Mouse (Mus musculus) left cerebral cortex, adult 2 months (tissue): ENCODE measurements around the gene 4931406P16Rik. TPM values are rescaled to one million over a fixed set of nuclear protein-coding genes. Genes with fewer than 3 reads are reported as not detected.
"Not testable (repeated sequence)": the region's sequence is repeated elsewhere in the genome, so short reads cannot be mapped to it uniquely, and the experiment has no call there.

Experiments
- DNase-seq, 2 experiments: peaks; one replicate each; pipeline ENCODE4 v3.0.0; 2021 to 2022; ENCODE audit warnings: low spot score in 2 of 2, mixed read lengths in 1 of 2; ENCODE audit errors: extremely low spot score in 1 of 2
- H3K27ac ChIP-seq: fragments of 200-600 bp; 2 replicates; pipeline ENCODE4 v1.8.1; 2022
- H3K4me3 ChIP-seq: fragments of 200-600 bp; 2 replicates; pipeline ENCODE4 v1.8.1; 2022
- CTCF ChIP-seq: fragments of 200-600 bp; IDR thresholded peaks from 2 replicates; pipeline ENCODE4 v1.8.1; 2022; ENCODE audit warnings: antibody characterized with exemption, mild to moderate bottlenecking, moderate library complexity
- intact Hi-C: fragments of 180-260 bp; cut with DNase I; formaldehyde crosslinking; loops from one replicate; pipeline ENCODE4 v1.15.1; 2025
- total RNA-seq, 2 experiments: library from RNA; stranded (reverse); gene quantifications; 2 replicates each; pipeline ENCODE4 v1.2.3; 2021

Gene 4931406P16Rik
- total RNA-seq, 2 experiments from 2014 or later = 40.7 to 42.8 TPM

DNA sequence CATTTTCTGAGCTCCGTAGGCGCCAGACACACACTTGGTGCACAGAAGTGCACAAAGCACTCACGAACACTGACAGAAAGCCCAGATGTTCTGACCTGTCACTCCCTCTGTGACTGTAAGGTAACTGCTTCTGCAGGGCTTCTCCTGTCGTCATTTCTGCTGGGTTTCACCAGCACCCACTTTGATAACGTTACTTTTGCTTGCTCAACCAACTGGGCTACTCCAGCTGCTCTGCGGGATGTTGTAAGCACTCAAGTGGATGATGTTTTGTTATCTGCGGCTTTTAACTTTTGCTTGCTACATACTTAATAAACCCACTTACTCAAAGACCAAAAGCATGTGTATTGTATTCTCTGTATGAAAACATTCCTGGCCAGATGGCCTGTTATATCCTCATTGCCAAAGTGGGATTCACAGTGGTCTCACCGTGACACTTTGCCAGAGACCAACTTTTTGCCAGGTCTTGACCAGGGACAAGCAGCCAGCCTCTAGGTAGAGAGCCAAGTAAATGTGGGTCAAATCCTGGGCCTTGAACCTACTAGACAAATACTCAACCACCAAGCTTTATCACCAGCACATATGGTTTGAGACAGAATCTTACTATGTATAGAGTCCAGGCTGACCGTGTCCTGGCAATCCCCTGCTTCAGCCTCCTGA is 91.6 kb downstream of the 4931406P16Rik start:
- intact Hi-C loops = no loop called here
- H3K27ac ChIP-seq = no peak overlapping the region
- no peak for DNase-seq
- no peak for TF ChIP-seq CTCF
- no peak overlapping the region for H3K4me3 ChIP-seq

DNA sequence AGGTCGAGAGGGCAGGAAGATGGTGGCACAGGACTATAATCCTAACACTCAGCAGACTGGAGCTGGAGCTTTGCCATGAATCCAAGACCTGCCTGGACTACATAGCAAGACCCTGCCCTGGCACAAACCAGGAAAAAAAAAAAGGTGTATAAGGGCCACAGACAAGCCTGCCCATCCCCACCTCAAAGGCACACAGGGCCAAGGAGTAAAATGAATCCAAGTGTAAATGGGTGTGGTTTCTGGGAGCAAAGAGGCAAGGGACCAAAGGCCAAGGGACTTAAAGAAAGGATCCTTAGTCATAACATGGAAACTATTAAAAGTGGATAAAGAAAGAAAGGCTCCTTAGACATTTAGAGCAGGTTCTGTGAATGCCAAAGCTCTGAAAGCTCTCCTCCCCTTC is 94.9 kb downstream of the 4931406P16Rik start:
- Histone ChIP-seq H3K4me3 (no peak overlapping the region), H3K27ac (no peak overlapping the region)
- no peak for DNase-seq
- TF ChIP-seq CTCF = no peak
- intact Hi-C loops = no loop called here

DNA sequence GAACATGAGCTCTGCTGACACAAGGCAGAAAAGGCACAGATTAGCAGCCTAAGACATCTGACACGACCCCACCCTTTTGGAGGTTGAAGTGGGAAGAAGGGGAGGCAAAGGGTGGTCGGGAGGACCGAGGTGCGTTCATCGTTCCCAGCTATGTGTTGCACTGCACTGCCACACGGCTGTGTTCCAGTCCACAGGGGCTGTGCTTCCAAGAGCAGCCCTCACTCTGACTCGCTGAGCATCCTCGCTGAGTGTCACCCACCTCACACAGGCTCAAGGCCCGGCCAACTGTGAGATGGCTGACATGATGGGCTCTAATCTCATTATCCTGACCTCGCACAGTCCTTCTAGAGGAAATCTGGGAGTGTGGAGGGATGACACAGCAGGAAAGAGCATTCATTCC is 96.9 kb downstream of the 4931406P16Rik start:
- intact Hi-C loops = no loop called here
- no peak for TF ChIP-seq CTCF
- Histone ChIP-seq H3K27ac (no peak overlapping the region), H3K4me3 (no peak overlapping the region)
- no peak for DNase-seq

DNA sequence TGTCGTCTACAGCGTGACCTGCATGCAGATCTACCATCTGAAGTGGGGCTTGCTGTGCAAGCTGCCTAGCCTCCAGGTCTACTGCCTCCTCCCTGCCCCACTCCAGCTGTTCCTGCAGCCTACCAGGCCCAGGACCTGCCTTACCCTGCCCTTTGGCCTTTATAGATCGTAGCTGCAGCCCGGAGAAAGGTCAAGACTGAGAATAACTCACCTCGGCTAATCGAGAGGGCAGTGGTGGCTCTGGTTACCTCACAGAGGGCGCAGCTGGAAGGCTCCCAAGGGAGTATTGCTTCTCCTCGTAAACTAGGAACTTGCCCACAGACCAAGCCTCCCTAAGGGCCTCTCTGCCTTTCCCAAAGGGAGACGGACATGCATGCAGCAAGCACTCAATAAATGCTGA is 97.9 kb downstream of the 4931406P16Rik start:
- intact Hi-C loops = no loop called here
- DNase-seq = no peak
- Histone ChIP-seq H3K27ac (no peak overlapping the region), H3K4me3 (no peak overlapping the region)
- TF ChIP-seq CTCF = no peak

DNA sequence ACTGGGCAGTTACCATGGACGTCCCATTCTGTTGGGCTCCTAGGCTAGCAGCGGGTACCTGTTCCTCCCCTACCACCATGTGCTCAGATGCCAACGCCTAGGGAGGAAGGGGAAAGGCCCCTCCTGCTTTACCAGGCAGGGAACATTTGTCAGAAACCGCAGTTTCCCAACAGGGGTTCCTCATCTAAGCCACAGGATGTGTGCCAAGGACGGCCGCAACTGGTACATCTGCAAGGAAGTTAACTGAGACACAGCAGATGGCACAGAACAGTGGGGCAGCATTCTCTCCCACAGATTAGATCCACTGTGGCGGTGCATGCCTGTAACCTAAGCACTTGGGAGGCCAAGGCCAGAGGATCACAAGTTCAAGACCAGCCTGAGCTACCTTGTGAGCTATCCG is 98.7 kb downstream of the 4931406P16Rik start:
- no peak for DNase-seq

DNA sequence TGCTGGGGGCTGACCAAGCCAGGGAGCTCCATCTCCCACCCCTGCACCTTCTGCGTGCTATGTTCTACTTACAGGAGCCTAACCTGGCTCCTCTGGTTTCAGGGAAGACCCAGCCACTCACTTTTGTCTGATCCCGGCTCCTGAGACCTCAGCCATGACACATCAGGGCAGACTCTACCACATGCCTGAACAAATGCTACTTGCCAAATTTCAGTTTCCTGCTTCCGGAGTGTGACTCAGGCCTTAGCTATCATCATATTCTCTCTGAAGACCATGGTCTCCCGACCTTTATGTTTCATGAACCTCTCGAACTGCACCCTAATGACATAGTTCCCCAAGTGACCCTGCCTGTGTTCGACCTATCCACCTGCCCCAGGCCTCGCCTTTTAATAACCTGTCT is 100.1 kb downstream of the 4931406P16Rik start:
- H3K27ac ChIP-seq = no peak overlapping the region
- H3K4me3 ChIP-seq = no peak overlapping the region
- TF ChIP-seq CTCF = no peak
- intact Hi-C loops = no loop called here
- no peak for DNase-seq

More for the DNA sequence above, 98.7 kb downstream of the 4931406P16Rik start:
- no peak overlapping the region for H3K4me3 ChIP-seq
- H3K27ac ChIP-seq = no peak overlapping the region
- intact Hi-C loops = no loop called here
- no peak for TF ChIP-seq CTCF

DNA sequence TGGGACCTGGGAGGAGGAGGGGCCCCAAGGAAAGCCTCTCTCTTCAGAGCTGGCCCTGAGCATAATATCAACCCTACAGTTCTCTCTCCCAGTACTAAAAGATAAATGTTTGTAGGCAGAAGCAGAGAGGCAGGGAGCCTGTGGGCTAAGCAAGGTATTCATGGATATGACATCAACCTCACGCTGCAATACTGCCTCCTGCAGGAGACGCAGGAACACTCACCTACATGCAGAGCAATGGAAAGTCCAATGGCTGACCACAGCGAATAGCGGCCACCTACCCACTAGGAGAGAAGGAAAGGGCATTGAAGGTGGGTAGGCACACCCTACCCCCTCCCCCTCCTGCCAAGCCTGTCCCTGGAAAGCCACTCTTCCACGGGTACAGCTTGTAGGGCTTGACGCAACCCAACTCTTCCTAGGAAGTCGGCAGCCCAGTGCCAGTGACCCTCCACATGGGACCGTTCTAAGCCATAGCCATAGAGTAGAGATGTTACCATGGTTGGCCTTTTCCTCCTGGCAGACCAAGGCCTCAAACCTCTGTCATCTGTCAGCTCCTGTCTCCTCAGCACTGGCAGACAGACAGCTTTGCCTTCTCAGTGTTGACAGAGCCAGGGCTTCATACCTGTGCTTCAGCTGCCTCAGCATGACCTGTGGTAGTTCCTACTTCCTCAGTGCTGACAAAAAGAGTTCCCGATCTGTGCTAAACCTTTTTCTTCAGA is 105.2 kb downstream of the 4931406P16Rik start:
- peak; percentile 30 for TF ChIP-seq CTCF
- DNase-seq = no peak
- Histone ChIP-seq H3K4me3 (no peak overlapping the region), H3K27ac (no peak overlapping the region)
- intact Hi-C loops = no loop called here

DNA sequence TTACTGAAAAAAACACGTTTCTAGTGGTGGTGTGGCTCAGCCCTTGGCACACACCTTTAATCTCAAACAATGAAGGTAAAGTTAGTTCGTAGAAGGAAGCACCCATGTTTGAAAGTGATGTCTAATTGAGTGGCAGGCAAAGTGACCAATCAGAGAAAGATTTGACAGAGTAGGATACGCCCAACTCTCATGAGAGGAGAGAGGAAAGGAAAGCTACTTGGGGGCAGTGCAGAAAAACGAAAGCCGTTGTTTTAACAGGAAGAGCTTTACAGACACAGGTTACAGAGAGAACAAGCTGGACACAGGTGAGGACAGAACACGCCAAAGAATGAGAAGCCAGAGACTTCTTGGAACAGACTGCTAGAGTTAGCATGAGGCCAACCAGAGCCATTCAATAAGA is 107.0 kb downstream of the 4931406P16Rik start:
- intact Hi-C loops = no loop called here

DNA sequence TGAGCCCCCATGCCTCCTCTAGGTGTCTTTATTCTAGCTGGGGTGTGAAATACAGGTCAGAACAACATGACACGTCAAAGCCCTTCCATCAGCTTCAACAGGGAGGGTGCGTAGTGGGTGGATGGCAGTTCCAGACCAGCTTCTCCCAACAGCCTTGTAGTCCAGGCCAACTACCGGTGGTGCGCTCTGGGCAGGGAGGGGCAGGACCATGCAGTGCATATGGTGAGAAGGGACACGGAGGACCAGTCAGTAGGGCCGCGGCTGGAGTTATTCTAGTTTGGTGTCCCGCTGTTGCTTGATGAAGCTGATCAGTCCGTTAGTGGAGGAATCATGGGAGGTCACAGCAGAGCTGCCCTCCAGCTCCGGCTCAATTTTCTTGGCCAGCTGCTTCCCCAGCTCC is 111.2 kb downstream of the 4931406P16Rik start:
- H3K4me3 ChIP-seq, DNase-seq, intact Hi-C loops, H3K27ac ChIP-seq: not testable (repeated sequence)

More for the DNA sequence above, 107.0 kb downstream of the 4931406P16Rik start:
- no peak for DNase-seq
- Histone ChIP-seq H3K27ac (no peak overlapping the region), H3K4me3 (no peak overlapping the region)
- TF ChIP-seq CTCF = no peak

DNA sequence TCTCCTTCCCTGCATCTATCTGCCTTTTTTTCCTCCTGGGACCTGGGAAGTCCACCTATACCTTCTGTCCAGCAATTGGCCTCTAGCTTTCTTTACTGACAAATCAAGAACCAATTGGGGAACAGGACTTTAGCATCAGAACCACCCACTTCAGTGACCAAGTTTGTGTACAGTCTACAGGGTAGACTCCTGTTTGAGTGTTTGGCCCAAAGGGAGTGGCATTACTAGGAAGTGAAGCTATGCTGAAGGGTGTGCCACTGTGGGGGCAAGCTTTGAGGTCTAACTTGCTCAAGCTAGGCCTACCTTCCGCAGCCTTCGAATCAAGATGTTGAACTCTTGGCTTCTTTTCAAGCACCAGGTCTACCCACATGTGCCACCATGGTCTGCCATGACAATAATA is 112.5 kb downstream of the 4931406P16Rik start:
- no peak overlapping the region for H3K4me3 ChIP-seq
- no peak overlapping the region for H3K27ac ChIP-seq
- intact Hi-C loops = no loop called here
- DNase-seq = no peak
- TF ChIP-seq CTCF = no peak

DNA sequence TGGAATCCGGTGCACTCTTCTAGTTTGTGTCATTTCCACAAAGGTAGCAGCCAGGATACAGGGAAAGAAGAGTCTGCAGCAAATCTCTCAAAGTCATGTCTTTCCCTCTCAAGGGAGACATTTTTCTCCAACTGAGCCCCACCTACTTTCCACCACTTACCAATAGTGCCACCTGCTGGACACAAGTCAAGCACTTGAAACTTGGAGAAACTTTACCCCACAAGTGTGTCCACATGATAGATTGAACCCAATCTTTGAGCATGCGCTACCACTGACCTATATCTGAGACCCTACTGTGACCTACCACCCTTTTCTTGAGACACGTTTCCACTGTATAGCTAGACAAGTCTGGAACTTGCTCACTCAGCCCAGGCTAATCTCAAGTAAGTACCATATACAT is 115.0 kb downstream of the 4931406P16Rik start:
- DNase-seq = no peak
- Histone ChIP-seq H3K27ac (no peak overlapping the region), H3K4me3 (no peak overlapping the region)
- peak; percentile 55 for TF ChIP-seq CTCF
- intact Hi-C loops = loop anchor here (10.0 kb wide), 1 partner anchor 214 kb away; no protein-coding TSS in a partner anchor
